Mouse (Mus musculus): ENCODE data around the gene Prr29. TPM values are rescaled to one million over a fixed set of nuclear protein-coding genes. Genes with fewer than 3 reads are reported as not detected.

Gene Prr29
- polyA plus RNA-seq, 1 experiment from 2014 or later: not detected

DNA sequence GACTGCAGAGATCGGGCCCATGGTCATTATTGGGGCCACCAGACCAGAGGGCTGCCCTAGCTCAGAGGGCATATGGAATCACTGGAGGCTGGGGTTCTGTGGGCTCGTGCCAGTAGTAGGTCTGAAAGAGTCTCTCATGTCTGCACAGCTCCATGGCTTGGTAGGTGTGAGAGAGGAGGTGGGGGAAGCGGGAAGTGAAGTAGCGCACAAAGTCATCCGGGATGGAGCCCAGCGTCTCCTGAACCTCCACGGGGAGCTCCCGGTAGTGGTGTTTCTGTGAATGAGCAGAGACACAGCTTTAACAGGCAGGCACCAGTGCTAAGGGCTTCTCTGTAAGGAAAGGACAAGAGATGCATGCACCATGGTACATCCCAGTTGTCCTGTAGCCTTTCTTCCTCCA, 33.2 kb downstream of the Prr29 start:
- Histone ChIP-seq H3K9ac (replicated peaks; ENCODE audit: low read length) (no peak overlapping the region), H3K4me1 (ENCODE audit: control insufficient read depth, insufficient read depth, low read length) (no peaks in the 10 kb centered on the region), H3K4me3 (replicated peaks; ENCODE audit: low read depth, low read length) (no peak overlapping the region), H3K27me3 (ENCODE audit: control insufficient read depth, insufficient read depth, low read length) (no peaks in the 10 kb centered on the region), H3K4me2 (ENCODE audit: low read length) (no peak overlapping the region), H3K27ac (replicated peaks; ENCODE audit: low read depth, low read length) (no peak overlapping the region), H3K36me3 (ENCODE audit: control insufficient read depth, insufficient read depth, low read length) (peaks cover 48% of the 10 kb centered on the region), H3K9me3 (ENCODE audit: control insufficient read depth, low read length) (no peaks in the 10 kb centered on the region)
- WGBS: 91% methylated on average over 8 of the region's 8 CpGs
- DNase-seq (no peak), ATAC-seq (ENCODE audit: low FRiP score, low TSS enrichment) (no peak)

DNA sequence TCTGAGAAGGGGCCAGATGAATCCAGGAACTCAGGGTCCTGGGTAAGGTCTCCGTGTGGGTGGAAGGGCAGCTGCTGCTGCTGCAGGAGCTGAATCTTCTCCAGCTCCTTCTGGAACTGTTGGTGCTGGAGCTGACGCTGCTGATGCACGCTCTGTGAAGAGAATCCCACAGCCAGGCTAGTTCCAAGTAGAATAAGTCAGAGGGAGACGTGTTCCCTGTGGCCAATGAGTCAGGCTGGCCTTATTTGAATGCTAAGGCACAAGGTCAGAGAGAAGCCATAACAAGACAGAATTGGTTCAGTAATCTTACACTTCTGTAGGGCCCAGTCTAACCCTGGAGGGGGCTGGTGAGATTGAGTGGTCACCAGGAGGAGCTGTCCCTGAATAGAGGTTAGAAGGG, 44.7 kb downstream of the Prr29 start:
- no peak overlapping the region for H3K4me2 ChIP-seq (ENCODE audit: low read length)
- DNase-seq: no peak
- H3K36me3 ChIP-seq (ENCODE audit: control insufficient read depth, insufficient read depth, low read length): peaks cover 52% of the 10 kb centered on the region
- ATAC-seq (ENCODE audit: low FRiP score, low TSS enrichment): no peak
- no peaks in the 10 kb centered on the region for H3K27me3 ChIP-seq (ENCODE audit: control insufficient read depth, insufficient read depth, low read length)
- no peaks in the 10 kb centered on the region for H3K4me1 ChIP-seq (ENCODE audit: control insufficient read depth, insufficient read depth, low read length)
- no peak overlapping the region for H3K4me3 ChIP-seq (replicated peaks; ENCODE audit: low read depth, low read length)
- no peaks in the 10 kb centered on the region for H3K9me3 ChIP-seq (ENCODE audit: control insufficient read depth, low read length)
- H3K9ac ChIP-seq (replicated peaks; ENCODE audit: low read length): no peak overlapping the region
- 74% methylated on average over 4 of the region's 4 CpGs for WGBS
- no peak overlapping the region for H3K27ac ChIP-seq (replicated peaks; ENCODE audit: low read depth, low read length)

DNA sequence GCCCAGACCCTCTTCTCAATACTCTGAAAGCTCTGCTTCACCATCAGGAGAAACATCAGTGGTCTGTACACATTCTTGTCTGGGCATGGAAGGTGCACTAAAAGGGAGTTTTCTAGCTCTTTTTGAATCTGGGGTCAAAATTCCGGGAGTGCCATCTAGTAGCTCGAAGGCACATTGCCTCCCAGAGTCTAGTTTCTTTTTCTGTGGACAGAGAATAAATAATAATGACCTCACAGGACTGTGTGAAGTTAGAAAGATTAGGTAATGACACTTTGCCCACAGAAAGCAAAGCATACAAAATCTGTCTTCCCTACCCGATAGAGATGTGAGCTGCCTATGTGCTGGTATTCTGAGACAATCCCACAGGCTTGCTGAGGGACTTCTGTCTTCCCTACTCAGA, 45.2 kb downstream of the Prr29 start:
- ATAC-seq (ENCODE audit: low FRiP score, low TSS enrichment): no peak
- Histone ChIP-seq H3K4me3 (replicated peaks; ENCODE audit: low read depth, low read length) (no peak overlapping the region), H3K4me1 (ENCODE audit: control insufficient read depth, insufficient read depth, low read length) (no peaks in the 10 kb centered on the region), H3K9me3 (ENCODE audit: control insufficient read depth, low read length) (no peaks in the 10 kb centered on the region), H3K4me2 (ENCODE audit: low read length) (no peak overlapping the region), H3K36me3 (ENCODE audit: control insufficient read depth, insufficient read depth, low read length) (peaks cover 49% of the 10 kb centered on the region), H3K27ac (replicated peaks; ENCODE audit: low read depth, low read length) (no peak overlapping the region), H3K27me3 (ENCODE audit: control insufficient read depth, insufficient read depth, low read length) (no peaks in the 10 kb centered on the region), H3K9ac (replicated peaks; ENCODE audit: low read length) (no peak overlapping the region)
- no peak for DNase-seq
- WGBS: 89% methylated on average over 3 of the region's 3 CpGs

DNA sequence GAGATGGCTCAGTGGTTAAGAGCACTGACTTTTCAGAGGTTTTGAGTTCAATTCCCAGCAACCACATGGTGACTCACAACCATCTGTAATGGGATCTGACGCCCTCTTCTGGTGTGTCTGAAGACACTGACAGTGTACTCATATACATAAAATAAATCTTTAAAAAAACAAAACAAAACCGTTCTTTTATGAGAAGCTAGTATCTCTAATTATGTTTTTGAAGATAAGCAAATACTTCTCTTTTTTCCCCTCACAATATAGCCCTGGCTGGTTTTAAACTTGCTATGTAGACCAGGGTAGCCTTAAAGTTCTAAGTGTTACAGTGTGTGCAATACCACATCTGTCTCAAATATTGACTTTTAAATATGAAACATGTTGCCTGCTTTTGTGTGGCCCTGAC, 45.9 kb downstream of the Prr29 start:
- H3K4me1 ChIP-seq (ENCODE audit: control insufficient read depth, insufficient read depth, low read length): no peaks in the 10 kb centered on the region
- no peak overlapping the region for H3K4me3 ChIP-seq (replicated peaks; ENCODE audit: low read depth, low read length)
- H3K27me3 ChIP-seq (ENCODE audit: control insufficient read depth, insufficient read depth, low read length): no peaks in the 10 kb centered on the region
- peaks cover 42% of the 10 kb centered on the region for H3K36me3 ChIP-seq (ENCODE audit: control insufficient read depth, insufficient read depth, low read length)
- no peak overlapping the region for H3K9ac ChIP-seq (replicated peaks; ENCODE audit: low read length)
- no peaks in the 10 kb centered on the region for H3K9me3 ChIP-seq (ENCODE audit: control insufficient read depth, low read length)
- H3K4me2 ChIP-seq (ENCODE audit: low read length): no peak overlapping the region
- ATAC-seq (ENCODE audit: low FRiP score, low TSS enrichment) (no peak), DNase-seq (no peak)
- WGBS: 85% methylated on average over 2 of the region's 2 CpGs
- no peak overlapping the region for H3K27ac ChIP-seq (replicated peaks; ENCODE audit: low read depth, low read length)

DNA sequence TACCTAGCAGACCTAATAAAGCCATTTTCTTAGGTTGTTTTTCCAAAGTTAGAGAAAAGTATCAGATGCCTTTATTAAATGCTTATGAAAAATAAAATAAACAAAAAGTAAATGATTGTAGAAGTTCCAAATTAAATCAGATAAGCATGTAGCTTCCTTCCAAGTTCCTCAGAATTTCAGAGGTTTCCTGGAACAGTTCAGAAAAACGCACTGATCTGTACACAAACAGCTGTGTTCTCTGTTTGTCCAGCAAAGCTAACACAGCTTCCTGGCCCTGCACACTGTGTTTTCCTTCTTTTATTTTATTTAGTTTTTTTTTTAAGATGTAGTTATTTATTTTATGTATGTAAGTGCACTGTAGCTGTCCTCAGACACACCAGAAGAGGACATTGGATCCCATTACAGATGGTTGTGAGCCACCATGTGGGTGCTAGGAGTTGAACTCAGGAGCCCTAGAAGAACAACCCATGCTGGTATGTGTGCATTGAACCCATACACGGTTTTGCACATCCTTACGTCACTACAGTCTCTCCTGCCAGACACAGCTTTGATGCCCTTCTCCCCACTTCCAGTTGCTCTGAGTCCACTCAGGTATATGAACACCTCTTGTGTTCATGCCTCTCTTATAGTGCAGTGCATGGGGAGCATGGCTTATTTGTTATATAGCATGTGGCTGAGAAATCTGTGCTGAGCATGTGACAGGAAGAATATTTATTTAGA, 47.5 kb downstream of the Prr29 start:
- Histone ChIP-seq H3K4me3 (replicated peaks; ENCODE audit: low read depth, low read length) (no peak overlapping the region), H3K36me3 (ENCODE audit: control insufficient read depth, insufficient read depth, low read length) (peaks cover 31% of the 10 kb centered on the region), H3K27me3 (ENCODE audit: control insufficient read depth, insufficient read depth, low read length) (no peaks in the 10 kb centered on the region), H3K9me3 (ENCODE audit: control insufficient read depth, low read length) (no peaks in the 10 kb centered on the region), H3K9ac (replicated peaks; ENCODE audit: low read length) (no peak overlapping the region), H3K4me1 (ENCODE audit: control insufficient read depth, insufficient read depth, low read length) (no peaks in the 10 kb centered on the region), H3K27ac (replicated peaks; ENCODE audit: low read depth, low read length) (no peak overlapping the region), H3K4me2 (ENCODE audit: low read length) (no peak overlapping the region)
- no peak for ATAC-seq (ENCODE audit: low FRiP score, low TSS enrichment)
- DNase-seq: no peak
- 93% methylated on average over 3 of the region's 3 CpGs for WGBS

DNA sequence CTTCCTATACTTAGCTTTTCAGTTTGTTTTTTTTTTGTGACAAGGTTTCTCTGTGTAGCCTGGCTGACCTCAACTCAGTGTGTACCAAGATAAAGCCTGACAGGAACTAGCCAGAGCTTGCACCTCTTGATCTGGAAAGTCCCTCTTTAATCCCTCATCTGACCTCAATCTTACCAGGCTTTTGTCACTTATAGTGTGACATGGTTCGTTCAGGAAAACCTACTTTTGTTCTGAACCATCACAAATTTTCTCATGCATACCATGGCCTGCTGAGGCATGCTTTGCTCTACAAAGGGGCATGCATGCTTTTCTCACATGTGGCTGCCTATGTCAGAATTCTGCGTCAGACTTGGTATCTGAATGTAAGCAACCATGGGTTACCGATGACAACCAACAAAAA, 51.1 kb downstream of the Prr29 start:
- ATAC-seq (ENCODE audit: low FRiP score, low TSS enrichment): no peak
- whole genome bisulfite sequencing: 57% methylated on average over 3 of the region's 3 CpGs

DNA sequence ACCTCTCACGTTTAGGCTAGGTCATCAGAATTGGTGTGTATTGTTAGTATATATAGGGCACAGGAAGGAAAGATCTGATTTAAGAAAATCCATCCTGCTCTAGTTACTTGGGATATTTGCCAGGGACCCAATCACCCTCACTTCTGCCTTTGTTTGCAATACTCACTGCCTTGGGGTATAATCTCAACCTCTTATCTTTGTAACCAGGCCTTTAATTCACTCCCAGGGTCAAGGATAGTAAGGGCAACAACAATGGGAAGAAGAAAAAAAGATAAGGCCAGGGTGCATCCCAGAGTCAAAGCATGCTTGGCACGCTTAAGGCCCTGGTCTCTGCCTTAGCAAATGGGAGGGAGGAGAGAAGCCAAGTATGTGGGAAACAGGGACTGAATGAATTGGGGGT, 52.6 kb downstream of the Prr29 start:
- 87% methylated on average over 2 of the region's 2 CpGs for WGBS
- Histone ChIP-seq H3K9me3 (ENCODE audit: control insufficient read depth, low read length) (no peaks in the 10 kb centered on the region), H3K27ac (replicated peaks; ENCODE audit: low read depth, low read length) (no peak overlapping the region), H3K4me2 (ENCODE audit: low read length) (no peak overlapping the region), H3K9ac (replicated peaks; ENCODE audit: low read length) (no peak overlapping the region), H3K4me3 (replicated peaks; ENCODE audit: low read depth, low read length) (no peak overlapping the region), H3K36me3 (ENCODE audit: control insufficient read depth, insufficient read depth, low read length) (peaks cover 15% of the 10 kb centered on the region), H3K27me3 (ENCODE audit: control insufficient read depth, insufficient read depth, low read length) (no peaks in the 10 kb centered on the region), H3K4me1 (ENCODE audit: control insufficient read depth, insufficient read depth, low read length) (no peaks in the 10 kb centered on the region)
- ATAC-seq (ENCODE audit: low FRiP score, low TSS enrichment) (no peak), DNase-seq (no peak)

More for the DNA sequence above, 51.1 kb downstream of the Prr29 start:
- Histone ChIP-seq H3K9ac (replicated peaks; ENCODE audit: low read length) (no peak overlapping the region), H3K4me1 (ENCODE audit: control insufficient read depth, insufficient read depth, low read length) (no peaks in the 10 kb centered on the region), H3K27ac (replicated peaks; ENCODE audit: low read depth, low read length) (no peak overlapping the region), H3K4me3 (replicated peaks; ENCODE audit: low read depth, low read length) (no peak overlapping the region), H3K9me3 (ENCODE audit: control insufficient read depth, low read length) (no peaks in the 10 kb centered on the region), H3K27me3 (ENCODE audit: control insufficient read depth, insufficient read depth, low read length) (no peaks in the 10 kb centered on the region), H3K4me2 (ENCODE audit: low read length) (no peak overlapping the region), H3K36me3 (ENCODE audit: control insufficient read depth, insufficient read depth, low read length) (peaks cover 19% of the 10 kb centered on the region; the same call in 1 of the 2 replicates)
- no peak for DNase-seq

DNA sequence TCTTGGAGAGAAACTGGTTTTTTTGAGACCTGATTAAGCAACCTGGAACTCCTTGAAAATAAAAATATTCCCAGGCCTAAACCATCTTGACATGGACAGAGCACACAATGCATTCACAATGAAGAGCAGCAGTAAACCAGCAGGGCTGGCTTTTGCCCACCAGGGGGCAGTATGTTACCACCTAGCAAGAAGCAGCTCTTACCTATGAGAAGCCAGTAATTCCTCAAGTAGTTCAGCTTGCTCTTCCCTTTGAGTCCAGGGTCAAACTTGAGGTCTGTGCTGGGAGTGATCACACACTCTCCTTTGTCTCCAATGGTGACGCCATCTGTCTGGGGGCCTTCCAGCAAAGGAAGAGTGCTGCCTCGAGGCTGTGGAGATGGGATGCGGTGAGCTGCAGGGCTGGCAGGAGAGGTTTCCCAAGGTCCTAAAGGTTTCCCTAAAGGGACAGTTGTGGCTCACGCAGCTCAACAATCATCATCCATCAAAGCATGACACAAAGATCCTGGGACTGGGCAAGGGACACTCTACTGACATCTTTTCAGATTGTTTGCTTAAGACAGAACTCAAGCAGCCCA, 53.4 kb downstream of the Prr29 start:
- Histone ChIP-seq H3K4me1 (ENCODE audit: control insufficient read depth, insufficient read depth, low read length) (no peaks in the 10 kb centered on the region), H3K9me3 (ENCODE audit: control insufficient read depth, low read length) (no peaks in the 10 kb centered on the region), H3K27me3 (ENCODE audit: control insufficient read depth, insufficient read depth, low read length) (no peaks in the 10 kb centered on the region), H3K36me3 (ENCODE audit: control insufficient read depth, insufficient read depth, low read length) (peaks cover 11% of the 10 kb centered on the region), H3K27ac (replicated peaks; ENCODE audit: low read depth, low read length) (no peak overlapping the region), H3K9ac (replicated peaks; ENCODE audit: low read length) (no peak overlapping the region), H3K4me3 (replicated peaks; ENCODE audit: low read depth, low read length) (no peak overlapping the region), H3K4me2 (ENCODE audit: low read length) (no peak overlapping the region)
- WGBS: 46% methylated on average over 4 of the region's 4 CpGs
- DNase-seq (peak; percentile 94), ATAC-seq (ENCODE audit: low FRiP score, low TSS enrichment) (no peak)

Measured in midbrain, embryonic 14.5 days (tissue).